Mouse (Mus musculus): Measurements from ENCODE around the gene Gys1. TPM values are rescaled to one million over a fixed set of nuclear protein-coding genes. Genes with fewer than 3 reads are reported as not detected.

The Gys1 gene
- polyA plus RNA-seq (2017; shearing (Covaris generic)): 10 to 100 TPM; 14.1 to 14.9 TPM

DNA sequence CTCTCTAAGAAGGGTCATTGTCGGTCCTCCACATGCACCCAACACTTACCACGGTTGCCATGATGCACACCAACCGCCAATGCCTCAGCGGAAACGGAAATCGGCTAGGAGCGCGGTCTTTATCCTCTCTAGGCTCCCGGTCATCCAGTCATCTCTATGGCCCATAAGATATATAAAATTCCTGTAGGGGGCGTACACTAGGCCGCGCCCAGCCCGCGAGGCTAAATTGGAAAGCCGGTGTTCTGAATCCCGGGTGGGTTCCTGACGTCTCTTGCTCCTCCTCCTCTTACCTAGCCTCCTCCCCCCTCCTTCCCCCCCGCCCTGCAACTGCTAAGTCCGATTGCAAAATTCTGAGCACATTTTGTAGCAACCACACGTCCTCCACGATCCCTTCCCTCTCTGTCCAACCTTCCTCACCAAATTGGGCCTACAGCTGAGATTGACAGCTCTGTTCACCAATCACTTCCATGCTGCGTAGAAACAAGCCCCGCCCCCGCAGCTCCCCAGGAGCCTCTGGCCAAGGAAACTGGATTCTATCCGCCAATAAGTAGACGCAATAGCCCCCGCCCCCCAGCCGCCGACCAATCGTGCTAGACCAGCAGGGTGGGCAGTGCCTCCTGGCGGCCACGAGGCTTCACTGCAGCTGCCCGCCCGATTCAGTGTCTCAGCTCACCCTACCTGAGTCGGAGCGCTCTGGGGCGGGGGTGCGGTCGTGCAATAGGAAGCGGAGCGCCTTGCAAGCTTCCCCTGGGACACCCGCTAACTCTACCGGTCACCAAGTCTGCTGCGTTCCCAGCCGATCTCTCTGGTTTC is at the start of gene Gys1:
Gene Gys1, plus strand, starts transcription at position 642 of the 813 bp plus-strand sequence.

DNA sequence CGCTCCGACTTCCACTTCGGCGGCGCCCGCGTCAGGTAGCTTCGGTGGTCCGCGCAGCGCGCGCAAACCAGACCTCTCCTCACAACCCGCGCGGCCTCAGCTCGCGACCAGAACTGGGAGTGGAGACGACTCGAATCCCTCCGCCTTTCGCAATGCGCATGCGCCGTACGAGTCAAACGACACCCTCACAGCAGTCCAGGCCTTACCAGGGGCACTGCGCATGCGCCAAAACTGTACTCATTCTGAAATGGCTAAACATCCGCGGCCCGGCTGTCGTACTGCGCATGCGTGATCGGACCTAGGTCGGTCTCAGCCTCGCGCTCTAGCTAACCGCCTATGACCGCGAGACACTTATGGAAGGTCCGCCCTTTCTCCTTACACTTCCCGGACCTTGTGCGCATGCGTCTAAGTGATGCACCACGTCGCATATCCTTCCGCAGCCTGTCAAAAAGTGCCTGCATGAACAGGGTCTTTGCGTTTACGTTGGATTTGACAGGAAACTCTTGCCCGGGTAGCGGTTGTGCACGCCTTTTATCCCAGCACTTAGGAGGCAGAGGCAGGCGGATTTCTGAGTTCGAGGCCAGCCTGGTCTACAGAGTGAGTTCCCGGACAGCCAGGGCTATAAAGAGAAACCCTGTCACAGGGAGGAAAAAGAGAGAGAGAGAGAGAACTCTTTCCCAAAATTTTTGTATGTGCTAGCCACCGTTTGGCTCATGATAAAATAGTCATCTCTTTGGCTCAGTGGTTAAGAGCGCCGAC is 38.9 kb upstream of the Gys1 start, which contains the start of gene Snrnp70:
Gene Snrnp70, minus strand, starts transcription at position 165 of the 759 bp plus-strand sequence.

GRCm38 (mm10) chr7:45405091-45406075 is 29.3 kb upstream of the Gys1 start, which contains the start of gene Kcna7:
Kcna7 (plus strand) TSS chr7:45405653.

DNA sequence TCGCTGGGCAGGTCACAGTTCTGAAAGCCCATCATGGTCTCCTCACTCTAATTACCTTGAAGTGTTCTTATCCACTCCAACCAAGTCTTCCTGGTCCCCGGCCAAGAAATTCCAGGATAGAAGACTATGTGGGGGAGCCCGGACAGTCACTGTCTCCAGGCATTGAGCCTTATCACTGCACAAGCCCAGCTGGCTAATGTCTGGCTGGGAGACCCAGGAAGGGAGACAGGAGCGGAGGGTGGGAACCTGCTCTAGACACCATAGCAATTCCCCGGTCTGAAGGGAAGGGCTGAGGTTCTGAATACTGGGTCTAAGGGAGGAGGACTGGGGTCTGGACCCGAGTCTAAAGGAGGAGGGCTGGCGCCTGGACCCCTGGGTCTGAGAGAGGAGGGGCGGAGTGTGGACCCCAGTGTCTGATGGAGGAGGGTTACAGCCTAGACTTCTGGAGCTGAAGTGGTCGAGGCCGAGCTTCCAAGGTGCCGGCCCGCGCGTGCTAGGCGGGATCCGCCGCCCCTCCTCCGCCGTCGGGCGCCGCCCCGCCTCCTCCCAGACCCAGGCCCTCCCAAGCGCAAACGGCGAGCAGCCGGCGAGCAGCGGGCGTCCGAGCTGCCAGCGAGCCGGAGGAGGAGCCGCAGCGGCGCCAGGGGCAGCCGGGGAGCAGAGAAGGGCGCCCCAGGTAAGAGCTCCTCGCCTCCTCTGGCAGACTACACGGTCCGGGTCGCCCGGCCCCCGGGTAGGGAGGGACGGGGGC is 21.4 kb upstream of the Gys1 start, which contains the start of gene Ntf5:
Gene Ntf5, plus strand, starts transcription at position 583 of the 751 bp plus-strand sequence.

GRCm38 (mm10) chr7:45420615-45420919 is 14.1 kb upstream of the Gys1 start, which contains the start of gene Lhb:
Lhb (plus strand) TSS chr7:45420820.

DNA sequence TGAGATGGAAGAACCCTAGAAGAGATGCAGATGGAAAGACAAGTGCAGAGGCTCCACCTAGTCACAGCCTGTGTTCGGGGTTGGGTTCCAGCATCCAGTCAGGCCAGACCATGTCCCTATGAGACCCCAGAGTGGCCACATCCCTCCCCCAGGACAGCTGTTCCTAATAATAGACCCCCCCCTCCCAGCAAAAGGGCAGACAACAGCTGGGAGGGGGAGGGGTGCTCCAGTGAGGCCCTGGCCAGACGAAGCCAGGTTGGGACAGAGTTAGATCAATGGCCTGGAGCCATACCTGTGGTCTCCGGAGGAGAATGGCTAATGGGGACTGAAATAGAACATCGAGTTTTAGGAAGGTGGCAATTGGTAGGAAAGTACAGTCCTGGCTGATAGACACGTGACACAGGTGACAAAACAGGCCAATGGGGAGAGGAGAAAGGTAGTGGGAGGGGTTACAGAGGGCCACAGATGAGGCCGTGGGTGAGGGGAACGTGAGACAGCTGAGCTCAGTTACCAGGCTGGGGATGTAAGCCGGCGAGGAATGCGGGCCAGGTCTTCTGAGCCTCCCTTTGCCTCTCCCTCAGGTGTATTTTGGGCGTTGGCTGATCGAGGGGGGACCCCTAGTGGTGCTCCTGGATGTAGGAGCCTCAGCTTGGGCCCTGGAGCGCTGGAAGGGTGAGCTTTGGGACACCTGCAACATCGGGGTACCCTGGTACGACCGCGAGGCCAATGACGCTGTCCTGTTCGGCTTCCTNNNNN is 3.1 kb downstream of the Gys1 start, which contains the start of gene Ruvbl2:
Gene Ruvbl2, minus strand, starts transcription at position 576 of the 756 bp plus-strand sequence.

DNA sequence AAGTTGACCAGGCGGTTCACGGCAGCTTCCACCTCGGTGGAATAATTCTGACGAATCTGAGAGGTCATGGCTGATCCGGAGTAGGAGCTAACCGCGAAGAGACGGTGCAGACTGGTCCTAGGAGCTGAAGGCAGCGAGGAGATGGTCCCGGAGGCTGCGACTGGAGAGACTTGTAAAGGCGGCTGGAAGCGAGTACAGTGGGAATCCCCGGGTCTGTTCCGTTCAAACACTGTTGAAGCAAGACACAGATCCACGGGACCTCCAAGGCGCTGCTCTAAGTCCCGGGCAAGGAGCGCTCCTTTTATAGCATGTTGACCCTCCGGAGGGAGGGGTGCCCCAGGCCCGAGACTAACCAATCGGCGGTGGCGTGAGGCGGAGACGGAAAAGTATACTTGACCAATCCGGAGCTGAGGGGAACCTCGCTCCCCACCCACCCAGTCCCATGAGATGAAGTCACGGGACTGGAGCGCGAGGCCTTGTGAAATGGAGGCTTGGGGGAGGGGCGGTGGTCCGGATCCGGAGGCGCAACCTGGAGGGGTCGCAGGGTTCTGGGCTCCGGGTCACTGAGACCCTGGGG is 25.0 kb downstream of the Gys1 start, which contains the start of gene Ftl1:
Gene Ftl1, minus strand, starts transcription at position 321 of the 577 bp plus-strand sequence.

GRCm38 (mm10) chr7:45466283-45467089 is 31.8 kb downstream of the Gys1 start, which contains the start of gene Bax:
Bax (minus strand) TSS chr7:45466898.

GRCm38 (mm10) chr7:45481374-45481927 is 46.8 kb downstream of the Gys1 start, which contains the start of gene Tulp2:
Tulp2 (plus strand) TSS chr7:45481877.

DNA sequence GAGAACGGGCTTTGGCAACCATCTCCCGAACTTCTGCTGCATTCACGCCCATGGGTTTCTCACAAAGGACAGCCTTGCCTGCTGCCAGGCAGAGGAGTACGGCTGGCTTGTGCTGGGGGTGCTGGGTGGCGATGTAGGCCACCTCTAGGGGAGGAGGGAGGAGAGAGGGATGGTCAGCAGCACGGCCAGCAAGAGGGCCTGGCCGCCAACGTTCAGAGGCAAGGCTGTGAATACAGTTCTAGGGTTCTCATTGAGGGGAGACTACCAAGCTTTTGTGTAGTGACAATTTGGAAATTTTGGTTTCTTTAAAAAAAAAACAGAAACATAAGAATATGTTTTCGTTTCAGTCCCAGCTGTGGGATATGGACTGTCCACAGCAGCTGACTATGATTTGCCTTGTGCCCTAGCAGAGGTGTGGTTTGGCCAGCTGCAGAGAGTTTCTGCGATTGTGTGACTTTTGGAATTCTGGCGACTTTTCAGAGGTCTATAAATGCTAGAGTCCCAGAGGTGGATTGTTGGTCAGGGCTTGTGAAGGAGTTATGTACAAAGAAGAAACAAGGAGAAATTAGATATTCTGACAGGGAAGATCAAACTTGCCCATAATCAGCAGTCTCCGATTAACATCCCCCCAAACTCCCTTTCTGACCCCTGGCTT is 52.2 kb downstream of the Gys1 start, which contains the start of gene Gm45808:
Gene Gm45808, minus strand, starts transcription at position 51 of the 655 bp plus-strand sequence.

GRCm38 (mm10) chr7:45488293-45489204 is 53.9 kb downstream of the Gys1 start, which contains the start of gene Dhdh:
Dhdh (minus strand) TSS chr7:45488805.

Other genes starting within 250 kb of the Gys1 start
- gene Ccdc155, start 230.0 kb upstream of the Gys1 start, polyA plus RNA-seq (2017; shearing (Covaris generic)): under 1 TPM; 0.24 to 0.70 TPM
- 10 to 100 TPM; 23.4 to 31.7 TPM for gene Dkkl1, start 222.7 kb upstream of the Gys1 start, polyA plus RNA-seq (2017; shearing (Covaris generic))
- 1 to 10 TPM; 3.8 to 5.8 TPM for gene Tead2, start 219.1 kb upstream of the Gys1 start, polyA plus RNA-seq (2017; shearing (Covaris generic))
- gene Cd37, start 195.7 kb upstream of the Gys1 start, polyA plus RNA-seq (2017; shearing (Covaris generic)): 100 to 1,000 TPM; 565 to 611 TPM
- under 1 TPM in 1 of 2 experiments, not detected in 1; 0.40 TPM for gene Slc6a16, start 193.8 kb upstream of the Gys1 start, polyA plus RNA-seq (2017; shearing (Covaris generic))
- gene Slc6a21, start 157.3 kb upstream of the Gys1 start, polyA plus RNA-seq (2017; shearing (Covaris generic)): under 1 TPM; 0.18 to 0.38 TPM
- 10 to 100 TPM in 1 of 2 experiments, 1 to 10 TPM in 1; 9.5 to 13.8 TPM for gene Trpm4, start 101.1 kb upstream of the Gys1 start, polyA plus RNA-seq (2017; shearing (Covaris generic))
- not detected for gene Hrc, start 99.6 kb upstream of the Gys1 start, polyA plus RNA-seq (2017; shearing (Covaris generic))
- gene Ppfia3, start 67.8 kb upstream of the Gys1 start, polyA plus RNA-seq (2017; shearing (Covaris generic)): under 1 TPM; 0.36 to 0.60 TPM
- gene Lin7b, start 64.3 kb upstream of the Gys1 start, polyA plus RNA-seq (2017; shearing (Covaris generic)): under 1 TPM in 1 of 2 experiments, not detected in 1; 0.90 TPM
- 100 to 1,000 TPM; 192 to 196 TPM for gene Snrnp70, start 39.1 kb upstream of the Gys1 start, polyA plus RNA-seq (2017; shearing (Covaris generic))
- under 1 TPM in 1 of 2 experiments, not detected in 1; 0.17 TPM for gene Kcna7, start 29.2 kb upstream of the Gys1 start, polyA plus RNA-seq (2017; shearing (Covaris generic))
- gene Ntf5, start 21.1 kb upstream of the Gys1 start, polyA plus RNA-seq (2017; shearing (Covaris generic)): under 1 TPM; 0.71 to 0.96 TPM
- not detected for gene Lhb, start 14.0 kb upstream of the Gys1 start, polyA plus RNA-seq (2017; shearing (Covaris generic))
- gene Ruvbl2, start 3.3 kb downstream of the Gys1 start, polyA plus RNA-seq (2017; shearing (Covaris generic)): 10 to 100 TPM; 62.1 to 62.7 TPM
- 1,000 to 10,000 TPM; 1,804 to 2,248 TPM for gene Ftl1, start 25.0 kb downstream of the Gys1 start, polyA plus RNA-seq (2017; shearing (Covaris generic))
- gene Bax, start 32.1 kb downstream of the Gys1 start, polyA plus RNA-seq (2017; shearing (Covaris generic)): 100 to 1,000 TPM; 267 to 295 TPM
- gene Tulp2, start 47.0 kb downstream of the Gys1 start, polyA plus RNA-seq (2017; shearing (Covaris generic)): 1 to 10 TPM; 2.5 to 5.9 TPM
- not detected for gene Gm45808, start 52.0 kb downstream of the Gys1 start, polyA plus RNA-seq (2017; shearing (Covaris generic))
- gene Dhdh, start 54.0 kb downstream of the Gys1 start, polyA plus RNA-seq (2017; shearing (Covaris generic)): under 1 TPM; 0.60 to 0.68 TPM
- 100 to 1,000 TPM; 266 to 278 TPM for gene Nucb1, start 75.6 kb downstream of the Gys1 start, polyA plus RNA-seq (2017; shearing (Covaris generic))
- gene Ppp1r15a, start 91.4 kb downstream of the Gys1 start, polyA plus RNA-seq (2017; shearing (Covaris generic)): 100 to 1,000 TPM in 1 of 2 experiments, 10 to 100 TPM in 1; 90.4 to 153 TPM
- gene Plekha4, start 91.5 kb downstream of the Gys1 start, polyA plus RNA-seq (2017; shearing (Covaris generic)): 1 to 10 TPM; 1.5 to 3.4 TPM
- gene Hsd17b14, start 120.0 kb downstream of the Gys1 start, polyA plus RNA-seq (2017; shearing (Covaris generic)): 1 to 10 TPM; 1.4 to 1.9 TPM
- 10 to 100 TPM; 59.6 to 75.4 TPM for gene Bcat2, start 135.3 kb downstream of the Gys1 start, polyA plus RNA-seq (2017; shearing (Covaris generic))
- under 1 TPM in 1 of 2 experiments, not detected in 1; 0.50 TPM for gene Fgf21, start 180.6 kb downstream of the Gys1 start, polyA plus RNA-seq (2017; shearing (Covaris generic))
- gene Fut1, start 182.4 kb downstream of the Gys1 start, polyA plus RNA-seq (2017; shearing (Covaris generic)): 1 to 10 TPM in 1 of 2 experiments, under 1 TPM in 1; 0.25 to 1.6 TPM
- gene Izumo1, start 187.0 kb downstream of the Gys1 start, polyA plus RNA-seq (2017; shearing (Covaris generic)): under 1 TPM; 0.47 to 0.92 TPM
- 1 to 10 TPM in 1 of 2 experiments, under 1 TPM in 1; 0.67 to 3.4 TPM for gene Rasip1, start 192.6 kb downstream of the Gys1 start, polyA plus RNA-seq (2017; shearing (Covaris generic))
- 1 to 10 TPM; 1.2 to 1.5 TPM for gene Mamstr, start 205.1 kb downstream of the Gys1 start, polyA plus RNA-seq (2017; shearing (Covaris generic))
- gene Fut2, start 231.6 kb downstream of the Gys1 start, polyA plus RNA-seq (2017; shearing (Covaris generic)): 1 to 10 TPM in 1 of 2 experiments, under 1 TPM in 1; 0.65 to 2.5 TPM
- gene Ntn5, start 249.2 kb downstream of the Gys1 start, polyA plus RNA-seq (2017; shearing (Covaris generic)): under 1 TPM in 1 of 2 experiments, not detected in 1; 0.49 TPM

All from inflammation-experienced regulatory T-cells (primary cell).